In the genomic region with DNA sequence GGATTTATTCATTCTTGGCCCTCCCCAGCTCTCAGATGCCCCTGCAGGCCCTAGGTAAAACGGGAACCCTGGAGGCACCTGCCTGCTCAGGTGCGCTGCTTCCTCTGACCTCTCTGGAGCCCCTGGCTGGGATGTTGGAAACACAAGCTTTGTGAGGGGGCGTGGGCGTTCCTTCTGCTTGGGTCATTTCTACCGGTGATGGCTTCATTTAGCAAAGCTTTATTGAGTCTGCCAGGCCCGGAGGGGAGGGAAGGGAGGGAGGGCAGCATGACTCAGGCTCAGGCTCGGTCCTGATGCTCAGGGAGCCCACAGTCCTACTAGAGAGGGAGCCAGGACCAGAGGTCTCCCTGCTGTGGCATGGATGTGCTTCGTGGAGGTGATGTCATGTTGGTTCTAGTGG, we compare ENCODE assay signal across 8 mouse cellular contexts. TPM values are rescaled to one million over a fixed set of nuclear protein-coding genes. Genes with fewer than 3 reads are reported as not detected.
DNase-seq lines count a peak whose midpoint lies in the region; ATAC-seq and TF ChIP-seq lines count a peak whose summit lies in the region.

No protein-coding gene starts in this region.

- H3K27ac ChIP-seq in heart, embryonic 13.5 days (replicated peaks) = no peak overlapping the region
- H3K27ac ChIP-seq in embryonic facial prominence, embryonic 12.5 days = no peak overlapping the region
- H3K27ac ChIP-seq in liver, postnatal 0 days (ENCODE audit: low read depth) = no peak overlapping the region

- intact Hi-C loops in heart, postnatal 36 days (cut with DNase I) = loop anchor here (5.0 kb wide), 1 partner anchor 135 kb away; no protein-coding TSS in a partner anchor

- H3K9ac ChIP-seq in heart, embryonic 13.5 days = no peak overlapping the region
- no peak overlapping the region for H3K9ac ChIP-seq in embryonic facial prominence, embryonic 12.5 days
- H3K9ac ChIP-seq in liver, postnatal 0 days (replicated peaks) = no peak overlapping the region

- 27% methylated on average over 8 of the region's 8 CpGs for WGBS in heart, embryonic 13.5 days
- 15% methylated on average over 8 of the region's 8 CpGs for WGBS in embryonic facial prominence, embryonic 12.5 days
- WGBS in liver, postnatal 0 days (ENCODE audit: insufficient replicate concordance) = 46% methylated on average over 8 of the region's 8 CpGs

- no peak for TF ChIP-seq CTCF in G1E (IDR thresholded peaks at IDR 0.05; ENCODE audit: low read depth, low read length)
- TF ChIP-seq CTCF in liver, postnatal 0 days (IDR thresholded peaks at IDR 0.05; ENCODE audit: low read depth) = no peak

- no peak for DNase-seq in heart, postnatal 36 days
- peak; percentile 29 for DNase-seq in G1E (ENCODE audit: low spot score)
- no peak for DNase-seq in liver, postnatal 0 days
- DNase-seq in urinary bladder, adult 18-20 months (ENCODE audit: low spot score in 2 of 2) = no peak
- DNase-seq in heart, adult 11 months = no peak
- no peak for DNase-seq in gastrocnemius, postnatal 25 days

- no peak for ATAC-seq in heart, embryonic 13.5 days (ENCODE audit: extremely low read depth, insufficient number of reproducible peaks, low FRiP score, low TSS enrichment)
- no peak for ATAC-seq in G1E (ENCODE audit: extremely low read depth, insufficient number of reproducible peaks, low FRiP score, poor library complexity, severe bottlenecking)
- ATAC-seq in embryonic facial prominence, embryonic 12.5 days (ENCODE audit: insufficient number of reproducible peaks, insufficient read depth, low FRiP score, low TSS enrichment) = no peak
- no peak for ATAC-seq in liver, postnatal 0 days

- no peak for TF ChIP-seq EP300 in liver, postnatal 0 days (IDR thresholded peaks at IDR 0.05; ENCODE audit: low read depth)

- H3K4me2 ChIP-seq in heart, embryonic 13.5 days = peak overlapping the region; percentile 95; the same call in 1 of the 2 replicates
- H3K4me2 ChIP-seq in embryonic facial prominence, embryonic 12.5 days (replicated peaks) = peak overlapping the region; percentile 87; the same call in 1 of the 2 replicates
- peak overlapping the region; percentile 96; the same call in 1 of the 2 replicates for H3K4me2 ChIP-seq in liver, postnatal 0 days (ENCODE audit: low read depth, low read length)

- no peak overlapping the region for H3K4me3 ChIP-seq in heart, embryonic 13.5 days
- H3K4me3 ChIP-seq in G1E (ENCODE audit: low read depth, low read length) = peak overlapping the region; percentile 95; the same call in 1 of the 2 replicates
- no peak overlapping the region for H3K4me3 ChIP-seq in embryonic facial prominence, embryonic 12.5 days
- no peak overlapping the region for H3K4me3 ChIP-seq in liver, postnatal 0 days (ENCODE audit: low read depth, low read length)

- no peaks in the 10 kb centered on the region for H3K9me3 ChIP-seq in heart, embryonic 13.5 days
- no peaks in the 10 kb centered on the region for H3K9me3 ChIP-seq in G1E (replicated peaks)
- H3K9me3 ChIP-seq in embryonic facial prominence, embryonic 12.5 days = no peaks in the 10 kb centered on the region
- no peaks in the 10 kb centered on the region for H3K9me3 ChIP-seq in liver, postnatal 0 days (ENCODE audit: low read length)

- H3K4me1 ChIP-seq in heart, embryonic 13.5 days = peaks cover 32% of the 10 kb centered on the region
- H3K4me1 ChIP-seq in G1E (ENCODE audit: insufficient read depth, low read depth, low read length) = peaks cover 72% of the 10 kb centered on the region
- H3K4me1 ChIP-seq in embryonic facial prominence, embryonic 12.5 days = peaks cover 10% of the 10 kb centered on the region
- H3K4me1 ChIP-seq in liver, postnatal 0 days (ENCODE audit: insufficient read depth) = peaks cover 30% of the 10 kb centered on the region

- no peaks in the 10 kb centered on the region for H3K36me3 ChIP-seq in heart, embryonic 13.5 days
- H3K36me3 ChIP-seq in G1E (replicated peaks) = peaks cover 42% of the 10 kb centered on the region
- no peaks in the 10 kb centered on the region for H3K36me3 ChIP-seq in embryonic facial prominence, embryonic 12.5 days
- no peaks in the 10 kb centered on the region for H3K36me3 ChIP-seq in liver, postnatal 0 days (replicated peaks; ENCODE audit: insufficient read depth, low read length)

- H3K27me3 ChIP-seq in heart, embryonic 13.5 days (replicated peaks) = peaks cover 64% of the 10 kb centered on the region
- H3K27me3 ChIP-seq in G1E (ENCODE audit: insufficient read depth, low read length) = no peaks in the 10 kb centered on the region
- peaks cover 61% of the 10 kb centered on the region for H3K27me3 ChIP-seq in embryonic facial prominence, embryonic 12.5 days
- H3K27me3 ChIP-seq in liver, postnatal 0 days (ENCODE audit: insufficient read depth, low read length) = peaks cover 14% of the 10 kb centered on the region

RNA-seq across cellular contexts. Expression of gene Rpl3, which starts 0.9 kb away (rescaled TPM):
- polyA plus RNA-seq in heart, embryonic 13.5 days (2015; fragmentation: Nextera tagmentation; extraction: Ambion mirVana) = 603 and 677 TPM in 2 replicates
- 100 to 1,000 TPM; 163 to 164 TPM for total RNA-seq in heart, postnatal 36 days (2021)
- total RNA-seq in G1E (2014; fragmentation: Nextera tagmentation) (1,019 and 1,021 TPM in 2 replicates), G1E (2017) (1,569 and 1,698 TPM in 2 replicates)
- polyA plus RNA-seq in G1E (2012) = 114 and 176 TPM in 2 replicates
- 944 and 1,004 TPM in 2 replicates for polyA plus RNA-seq in embryonic facial prominence, embryonic 12.5 days (2016; fragmentation: Nextera tagmentation; extraction: Ambion mirVana)
- polyA plus RNA-seq in liver, postnatal 0 days (2015; fragmentation: Nextera tagmentation; extraction: Ambion mirVana) = 394 and 407 TPM in 2 replicates
- total RNA-seq in gastrocnemius, postnatal 25 days (2021) = 10 to 100 TPM; 48.4 to 80.1 TPM

RNA-seq across cellular contexts. Expression of gene Syngr1, which starts 1.5 kb away (rescaled TPM):
- polyA plus RNA-seq in heart, embryonic 13.5 days (2015; fragmentation: Nextera tagmentation; extraction: Ambion mirVana) = 27.3 and 30.7 TPM in 2 replicates
- total RNA-seq in heart, postnatal 36 days (2021) = 10 to 100 TPM; 81.8 to 90.5 TPM
- total RNA-seq in G1E (2014; fragmentation: Nextera tagmentation) (41.4 and 44.2 TPM in 2 replicates), G1E (2017) (74.6 and 96.9 TPM in 2 replicates)
- polyA plus RNA-seq in G1E (2012) = 86.9 and 89.8 TPM in 2 replicates
- polyA plus RNA-seq in embryonic facial prominence, embryonic 12.5 days (2016; fragmentation: Nextera tagmentation; extraction: Ambion mirVana) = 6.4 and 8.1 TPM in 2 replicates
- polyA plus RNA-seq in liver, postnatal 0 days (2015; fragmentation: Nextera tagmentation; extraction: Ambion mirVana) = 10.3 and 10.4 TPM in 2 replicates
- 10 to 100 TPM; 34.6 to 37.7 TPM for total RNA-seq in gastrocnemius, postnatal 25 days (2021)

RNA-seq across cellular contexts. Expression of gene Tab1, which starts 40.3 kb away (rescaled TPM):
- polyA plus RNA-seq in heart, embryonic 13.5 days (2015; fragmentation: Nextera tagmentation; extraction: Ambion mirVana) = 29.4 and 31.1 TPM in 2 replicates
- total RNA-seq in heart, postnatal 36 days (2021) = 10 to 100 TPM; 23.4 to 23.8 TPM
- total RNA-seq in G1E (2014; fragmentation: Nextera tagmentation) (19.0 and 27.2 TPM in 2 replicates), G1E (2017) (22.3 and 25.0 TPM in 2 replicates)
- polyA plus RNA-seq in G1E (2012) = 23.6 and 29.1 TPM in 2 replicates
- 47.5 and 48.5 TPM in 2 replicates for polyA plus RNA-seq in embryonic facial prominence, embryonic 12.5 days (2016; fragmentation: Nextera tagmentation; extraction: Ambion mirVana)
- 7.0 and 7.5 TPM in 2 replicates for polyA plus RNA-seq in liver, postnatal 0 days (2015; fragmentation: Nextera tagmentation; extraction: Ambion mirVana)
- total RNA-seq in gastrocnemius, postnatal 25 days (2021) = 10 to 100 TPM; 13.8 to 14.6 TPM
